Mouse (Mus musculus) adrenal gland (tissue): Measurements from ENCODE around the gene Pcnx2.

Experiments used
- intact Hi-C: fragments of 180-260 bp; cut with DNase I; formaldehyde crosslinking; loops from one replicate; pipeline ENCODE4 v1.15.1; 2025

Pcnx2 gene

GRCm38 (mm10) chr8:125823719-125824118 is 74.4 kb downstream of the Pcnx2 start:
- intact Hi-C loops, result no loop called here

GRCm38 (mm10) chr8:125822065-125822464 is 76.1 kb downstream of the Pcnx2 start:
- intact Hi-C loops, result no loop called here

- intact Hi-C loops, result no loop called here
These were observed 78.3 kb downstream of the Pcnx2 start for GRCm38 (mm10) chr8:125819797-125820196.

- intact Hi-C loops, result no loop called here
These were observed 79.3 kb downstream of the Pcnx2 start for GRCm38 (mm10) chr8:125818796-125819195.

- intact Hi-C loops, result no loop called here
These were observed 81.4 kb downstream of the Pcnx2 start for GRCm38 (mm10) chr8:125816742-125817141.

- intact Hi-C loops, result no loop called here
These were observed 89.3 kb downstream of the Pcnx2 start for GRCm38 (mm10) chr8:125808826-125809225.

DNA sequence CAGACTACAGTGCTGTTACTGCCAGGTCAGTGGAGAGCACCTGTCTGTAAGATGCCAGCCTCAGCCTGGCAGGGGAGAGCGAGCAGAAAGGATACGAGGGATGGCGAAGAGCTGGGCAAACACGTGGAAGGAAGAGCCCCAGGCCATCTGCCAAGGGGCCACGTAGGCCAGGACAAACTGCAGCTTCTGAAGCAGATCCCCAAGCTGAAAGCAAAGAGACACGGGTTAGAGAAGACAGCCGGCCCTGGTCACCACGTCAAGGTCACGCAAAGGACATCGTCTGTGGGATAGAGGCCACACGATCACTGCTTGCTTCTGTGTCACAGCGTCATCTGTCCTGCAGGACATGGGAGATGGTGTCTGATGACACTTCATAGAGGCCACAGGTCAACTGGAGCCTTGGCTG is 90.2 kb downstream of the Pcnx2 start:
- intact Hi-C loops, result no loop called here

DNA sequence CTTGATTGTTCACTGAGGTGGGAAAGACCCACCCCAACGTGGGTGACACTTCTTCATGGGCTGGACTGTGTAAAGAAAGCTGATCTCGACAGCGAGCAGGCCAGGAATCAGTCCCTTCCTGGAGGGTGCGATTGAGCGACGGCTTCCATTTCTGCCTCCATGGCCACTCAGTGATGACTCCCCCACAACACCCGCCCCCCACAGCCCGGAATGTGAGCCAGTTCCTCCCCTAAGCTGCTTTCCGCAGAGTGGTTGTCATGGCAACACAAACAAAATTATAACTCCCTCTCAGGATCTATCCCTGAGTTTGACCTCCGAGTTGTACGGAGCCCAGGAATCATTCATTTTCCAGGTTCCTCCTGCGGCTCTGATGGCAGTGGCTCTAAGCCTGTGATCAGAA is 91.7 kb downstream of the Pcnx2 start:
- intact Hi-C loops, result no loop called here

DNA sequence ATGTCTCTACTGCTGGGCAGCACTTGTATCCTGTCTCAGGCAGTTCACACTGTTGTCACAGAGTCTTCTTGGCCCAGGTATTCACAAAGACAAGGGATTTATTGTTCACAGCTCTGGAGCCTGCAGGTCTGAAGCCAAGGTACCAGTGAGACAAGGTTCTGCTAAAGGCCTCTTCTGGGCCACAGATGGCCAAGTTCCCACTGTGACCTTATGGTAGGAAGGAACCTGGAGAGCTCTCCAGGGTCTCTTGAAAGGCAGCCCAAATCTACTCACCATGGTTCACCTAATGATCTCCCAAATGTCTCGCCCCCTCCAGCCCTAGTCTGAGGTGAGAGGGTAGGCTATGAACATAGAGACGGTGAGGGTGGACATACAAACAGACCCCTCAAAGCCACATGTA is 101.1 kb downstream of the Pcnx2 start:
- intact Hi-C loops, result no loop called here

DNA sequence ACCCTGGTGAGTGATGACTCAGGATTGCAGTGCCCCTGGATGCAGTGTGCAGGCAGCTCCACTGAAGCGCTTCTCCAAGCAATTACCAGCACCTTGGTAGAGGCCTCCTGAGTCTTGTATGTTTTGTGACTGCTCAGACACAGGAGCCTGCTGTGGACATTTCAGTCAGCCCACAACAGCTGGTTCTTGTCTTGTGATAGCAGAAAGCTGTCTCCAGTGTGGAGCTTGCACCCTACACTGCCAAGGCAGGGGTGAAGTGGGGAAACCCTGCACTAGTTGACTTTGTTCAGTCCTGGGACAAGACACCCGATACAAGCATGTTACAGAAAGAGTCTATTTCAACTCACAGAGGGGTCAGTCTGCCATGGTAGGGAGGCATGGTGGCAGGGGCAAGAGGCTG is 102.8 kb downstream of the Pcnx2 start:
- intact Hi-C loops, result no loop called here

DNA sequence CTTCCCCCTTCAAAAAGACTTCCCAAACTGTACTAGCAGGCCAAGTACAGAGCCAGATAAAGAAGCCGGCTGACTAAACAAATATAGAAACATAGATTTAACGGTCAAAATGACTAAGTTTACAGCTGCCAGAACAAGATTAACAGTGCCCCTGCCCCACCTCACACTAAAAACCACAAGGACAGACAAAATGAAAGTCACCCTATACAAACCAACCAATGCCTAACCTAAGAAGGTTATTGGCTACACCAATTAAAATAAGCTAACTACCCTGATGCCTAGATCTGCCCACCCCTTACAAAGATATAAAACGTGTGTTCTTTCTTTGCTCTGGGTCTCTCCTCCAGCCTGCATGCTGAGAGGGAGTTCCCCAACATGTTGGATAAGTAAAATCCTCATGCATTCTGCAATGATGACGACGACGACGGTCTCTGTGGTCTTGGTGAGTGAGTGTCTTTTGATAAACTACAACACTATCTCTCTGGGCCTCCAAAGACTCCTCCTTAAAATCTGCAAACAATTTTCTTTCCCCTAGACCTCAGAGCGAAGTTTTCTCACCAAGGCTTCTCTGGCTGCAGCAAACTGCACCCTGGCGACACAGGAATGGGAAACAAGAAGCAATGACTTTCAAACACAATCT is 105.2 kb downstream of the Pcnx2 start:
- intact Hi-C loops, result no loop called here

GRCm38 (mm10) chr8:125786886-125787285 is 111.2 kb downstream of the Pcnx2 start:
- intact Hi-C loops, result no loop called here

DNA sequence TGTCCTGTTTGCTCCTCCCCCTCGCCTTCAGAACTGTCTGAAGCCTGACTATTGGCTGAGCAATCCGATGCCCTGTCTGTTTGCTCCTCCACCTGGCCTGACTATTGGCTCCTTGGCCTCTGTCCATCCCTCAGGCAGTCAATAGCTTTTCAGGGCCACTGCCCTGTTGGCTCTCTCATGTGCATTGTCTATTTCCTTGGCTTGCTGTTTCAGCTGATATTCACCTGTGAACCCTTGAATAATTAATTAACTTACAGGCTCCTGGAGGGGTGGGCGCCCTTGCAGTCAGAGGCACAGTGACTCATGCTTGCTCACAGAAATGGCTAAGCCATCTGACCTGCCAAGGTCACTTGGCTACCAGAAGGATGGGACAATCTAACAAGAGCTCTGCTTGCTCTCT is 116.0 kb downstream of the Pcnx2 start:
- intact Hi-C loops, result no loop called here

GRCm38 (mm10) chr8:125779656-125780055 is 118.5 kb downstream of the Pcnx2 start:
- intact Hi-C loops, result no loop called here

- intact Hi-C loops, result no loop called here
These were observed 119.2 kb downstream of the Pcnx2 start for GRCm38 (mm10) chr8:125778919-125779318.

DNA sequence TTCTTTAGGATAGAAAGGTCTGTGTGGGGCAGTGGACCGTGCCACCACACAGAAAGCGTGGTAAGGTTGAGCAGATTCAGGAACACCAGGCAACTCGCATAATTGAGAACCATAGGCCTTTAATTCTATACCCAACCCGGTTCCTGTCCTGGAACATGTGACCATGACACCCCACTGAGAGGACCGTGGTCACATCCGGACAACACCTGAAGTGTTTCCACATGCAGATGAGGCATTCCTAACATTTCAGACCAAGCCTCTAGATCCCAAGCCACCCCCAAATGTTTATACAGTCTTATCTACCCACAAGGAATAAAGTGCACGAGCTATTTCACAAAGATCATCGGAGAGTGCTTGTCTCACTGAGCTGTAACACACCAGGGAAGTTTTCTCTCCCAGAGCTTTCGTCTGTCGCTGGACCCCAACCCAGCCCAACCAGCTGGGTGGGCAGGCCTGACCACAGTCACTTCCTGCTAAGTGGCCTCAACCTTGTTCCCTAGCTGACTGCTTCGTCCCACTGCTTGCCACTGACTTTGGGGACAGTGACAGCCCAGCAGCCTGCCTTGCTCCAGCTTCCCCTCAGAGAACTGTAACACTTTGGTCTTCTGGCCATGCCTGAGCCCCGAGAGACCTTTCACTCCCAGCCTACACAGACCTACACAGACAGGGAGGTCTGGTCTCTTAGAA is 120.5 kb downstream of the Pcnx2 start:
- intact Hi-C loops, result no loop called here

GRCm38 (mm10) chr8:125776800-125777199 is 121.3 kb downstream of the Pcnx2 start:
- intact Hi-C loops, result no loop called here

DNA sequence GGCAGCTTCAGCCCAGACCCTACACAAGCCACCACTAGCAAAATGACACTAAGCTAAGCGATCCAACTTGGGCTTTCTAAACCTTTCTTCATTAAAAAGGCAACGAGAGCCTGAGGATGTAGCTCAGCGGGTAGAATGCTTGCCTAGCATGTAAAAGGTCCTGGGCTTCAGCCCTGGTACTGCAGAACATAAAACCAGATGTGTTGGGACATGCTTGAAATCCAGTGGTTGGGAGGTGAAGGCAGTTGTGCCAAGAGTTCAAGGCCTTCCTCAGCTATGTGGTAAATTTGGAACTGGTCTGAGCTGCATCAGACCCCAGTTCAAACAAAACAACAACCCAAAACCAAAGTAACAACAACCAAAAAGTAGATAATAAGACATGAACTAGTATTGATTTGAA is 121.8 kb downstream of the Pcnx2 start:
- intact Hi-C loops, result no loop called here

DNA sequence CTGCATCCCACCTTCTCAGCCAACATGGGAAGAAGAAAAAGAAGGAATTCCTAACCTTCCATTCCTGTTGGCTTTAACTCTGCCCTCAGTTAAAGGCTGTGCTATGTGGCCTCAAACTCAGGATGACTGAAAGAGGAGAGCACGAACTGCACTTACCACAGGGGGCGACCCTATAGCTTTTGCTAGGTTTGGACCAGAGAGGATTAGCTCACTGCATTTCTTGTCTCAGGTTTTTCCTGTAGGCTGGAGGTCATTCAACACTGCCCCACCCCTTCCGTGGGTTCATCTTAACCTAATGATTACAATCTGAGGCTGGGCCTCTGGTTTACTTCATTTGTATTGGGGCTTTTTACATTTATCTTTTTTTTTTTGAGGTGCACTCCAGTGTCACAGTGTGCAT is 123.1 kb downstream of the Pcnx2 start:
- intact Hi-C loops, result no loop called here

- intact Hi-C loops, result no loop called here
These were observed 124.8 kb downstream of the Pcnx2 start for GRCm38 (mm10) chr8:125773281-125773803.

- intact Hi-C loops, result no loop called here
These were observed 125.8 kb downstream of the Pcnx2 start for GRCm38 (mm10) chr8:125772300-125772699.

- intact Hi-C loops, result no loop called here
These were observed 130.0 kb downstream of the Pcnx2 start for GRCm38 (mm10) chr8:125768079-125768478.
